Mouse (Mus musculus): Measurements from ENCODE around the gene Ormdl2. TPM values are rescaled to one million over a fixed set of nuclear protein-coding genes. Genes with fewer than 3 reads are reported as not detected.
"Not testable (repeated sequence)": the region's sequence is repeated elsewhere in the genome, so short reads cannot be mapped to it uniquely, and the experiment has no call there.

Gene Ormdl2
- polyA plus RNA-seq, 1 experiment from 2014 or later: 39.2 TPM

DNA sequence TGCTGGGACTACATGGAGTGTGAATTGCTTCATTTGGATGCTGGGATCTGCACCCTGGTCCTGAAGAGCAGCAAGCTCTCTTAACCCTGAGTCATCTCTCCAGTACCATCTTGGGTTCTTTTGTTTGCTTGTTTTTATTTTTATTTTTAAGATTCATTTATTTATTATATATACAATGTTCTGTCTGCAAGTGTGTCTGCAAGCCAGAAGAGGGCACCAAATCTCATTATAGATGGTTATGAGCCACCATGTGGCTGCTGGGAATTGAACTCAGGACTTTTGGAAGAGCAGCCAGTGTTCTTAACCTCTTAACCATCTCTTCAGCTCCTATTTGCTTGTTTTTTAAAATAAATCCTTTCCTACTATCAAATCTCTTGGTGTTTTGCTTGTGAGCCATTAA, 16.0 kb upstream of the Ormdl2 start:
- H3K9ac ChIP-seq: no peak overlapping the region
- no peaks in the 10 kb centered on the region for H3K9me3 ChIP-seq (replicated peaks)
- no peak overlapping the region for H3K4me2 ChIP-seq
- ATAC-seq (ENCODE audit: insufficient number of reproducible peaks, low FRiP score): no peak
- H3K27ac ChIP-seq (ENCODE audit: poor library complexity, severe bottlenecking): no peak overlapping the region
- no peaks in the 10 kb centered on the region for H3K4me1 ChIP-seq (replicated peaks)
- H3K4me3 ChIP-seq: no peak overlapping the region
- H3K27me3 ChIP-seq (replicated peaks): no peaks in the 10 kb centered on the region
- H3K36me3 ChIP-seq: peaks cover 70% of the 10 kb centered on the region

DNA sequence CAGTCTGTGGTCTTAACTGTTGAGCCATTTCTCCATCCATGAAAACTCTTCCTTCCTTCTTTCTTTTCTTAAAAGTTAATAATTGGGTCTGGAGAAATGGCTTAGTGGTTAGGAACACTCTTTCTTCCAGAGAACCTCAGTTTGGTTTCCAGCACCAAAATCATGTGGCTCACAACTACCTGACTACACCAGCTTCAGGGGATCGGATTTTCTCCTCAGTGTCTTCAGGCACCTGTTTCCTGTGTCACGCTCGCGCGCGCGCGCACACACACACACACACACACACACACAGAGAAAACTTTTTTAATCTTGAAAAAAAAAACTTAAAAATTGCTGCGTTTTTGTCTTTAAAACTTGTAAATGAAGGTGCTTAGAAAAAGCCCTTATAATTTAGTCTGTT, 2.4 kb upstream of the Ormdl2 start:
- Histone ChIP-seq H3K9ac (no peak overlapping the region), H3K27ac (ENCODE audit: poor library complexity, severe bottlenecking) (no peak overlapping the region), H3K9me3 (replicated peaks) (no peaks in the 10 kb centered on the region), H3K36me3 (peaks cover 25% of the 10 kb centered on the region), H3K4me3 (no peak overlapping the region), H3K4me2 (no peak overlapping the region), H3K27me3 (replicated peaks) (no peaks in the 10 kb centered on the region), H3K4me1 (replicated peaks) (peaks cover 12% of the 10 kb centered on the region)
- WGBS: 95% methylated on average over 9 of the region's 9 CpGs
- no peak for ATAC-seq (ENCODE audit: insufficient number of reproducible peaks, low FRiP score)

DNA sequence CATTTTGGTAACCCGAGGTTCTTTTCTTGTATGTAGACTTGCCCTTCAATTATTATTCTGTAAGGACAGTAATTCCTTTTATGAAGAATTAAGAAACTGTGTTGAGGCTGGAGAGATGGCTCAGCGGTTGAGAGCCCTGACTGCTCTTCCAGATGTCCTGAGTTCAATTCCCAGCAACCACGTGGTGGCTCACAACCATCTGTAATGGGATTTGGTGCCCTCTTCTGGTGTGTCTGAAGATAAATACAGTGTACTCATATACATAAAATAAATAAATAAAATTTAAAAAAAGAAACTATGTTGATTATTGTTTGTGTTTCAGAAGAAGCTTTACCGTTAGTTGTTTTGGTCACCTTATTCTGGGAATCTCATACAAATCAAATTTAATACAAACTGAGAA, 1.6 kb upstream of the Ormdl2 start:
- peak overlapping the region; percentile 90 for H3K4me3 ChIP-seq
- H3K9me3 ChIP-seq (replicated peaks); H3K9ac ChIP-seq; H3K27ac ChIP-seq (ENCODE audit: poor library complexity, severe bottlenecking); H3K27me3 ChIP-seq (replicated peaks); ATAC-seq (ENCODE audit: insufficient number of reproducible peaks, low FRiP score): not testable (repeated sequence)
- 65% methylated on average over 4 of the region's 4 CpGs for WGBS
- peaks cover 12% of the 10 kb centered on the region for H3K4me1 ChIP-seq (replicated peaks)
- H3K36me3 ChIP-seq: peaks cover 30% of the 10 kb centered on the region
- peak overlapping the region; percentile 94 for H3K4me2 ChIP-seq

DNA sequence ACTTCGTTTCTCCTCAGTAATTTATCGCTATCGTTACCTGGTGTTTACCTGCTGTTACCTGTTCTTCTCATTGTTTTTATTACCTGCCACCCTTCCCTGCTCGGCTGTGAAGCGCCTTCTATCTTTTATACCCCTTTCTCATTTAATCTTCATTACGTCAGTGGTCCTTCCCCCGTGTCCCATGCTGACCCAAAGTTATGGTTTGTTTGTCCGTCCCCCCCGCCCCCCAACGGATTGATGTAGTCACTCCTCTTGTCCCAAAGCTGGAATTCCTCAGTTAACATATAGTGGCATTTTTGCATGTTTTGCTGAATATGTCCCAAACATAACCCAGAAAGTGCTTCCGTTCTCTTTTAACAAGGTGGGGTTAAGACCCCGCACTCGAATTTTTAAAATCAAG, 690 bp upstream of the Ormdl2 start:
- Histone ChIP-seq H3K27me3 (replicated peaks) (no peaks in the 10 kb centered on the region), H3K27ac (ENCODE audit: poor library complexity, severe bottlenecking) (peak overlapping the region; percentile 67), H3K36me3 (peaks cover 37% of the 10 kb centered on the region), H3K4me3 (peak overlapping the region; percentile 90), H3K4me2 (peak overlapping the region; percentile 94), H3K9ac (peak overlapping the region; percentile 89), H3K9me3 (replicated peaks) (no peaks in the 10 kb centered on the region), H3K4me1 (replicated peaks) (peaks cover 12% of the 10 kb centered on the region)
- WGBS: 3% methylated on average over 13 of the region's 13 CpGs
- no peak for ATAC-seq (ENCODE audit: insufficient number of reproducible peaks, low FRiP score)

DNA sequence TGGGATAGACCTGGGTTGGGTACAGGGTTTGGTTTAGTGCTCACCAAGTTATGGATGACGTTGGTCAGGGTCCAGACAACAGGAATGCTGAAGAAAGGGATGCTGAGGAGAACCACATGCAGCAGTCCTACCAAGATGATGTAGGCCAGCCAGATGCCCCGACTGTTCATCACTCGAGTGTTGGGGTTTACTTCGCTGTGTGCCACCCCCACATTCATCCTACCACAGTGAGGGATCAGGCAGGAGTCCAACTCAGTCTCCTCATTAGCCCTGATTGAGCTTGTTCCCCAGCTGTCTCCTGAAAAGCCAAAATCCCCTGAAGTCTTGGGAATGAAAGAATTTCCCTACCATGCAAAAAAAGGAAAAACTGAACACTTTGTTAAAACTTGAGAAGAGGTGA, 1.2 kb downstream of the Ormdl2 start:
- 88% methylated on average over 4 of the region's 4 CpGs for WGBS

DNA sequence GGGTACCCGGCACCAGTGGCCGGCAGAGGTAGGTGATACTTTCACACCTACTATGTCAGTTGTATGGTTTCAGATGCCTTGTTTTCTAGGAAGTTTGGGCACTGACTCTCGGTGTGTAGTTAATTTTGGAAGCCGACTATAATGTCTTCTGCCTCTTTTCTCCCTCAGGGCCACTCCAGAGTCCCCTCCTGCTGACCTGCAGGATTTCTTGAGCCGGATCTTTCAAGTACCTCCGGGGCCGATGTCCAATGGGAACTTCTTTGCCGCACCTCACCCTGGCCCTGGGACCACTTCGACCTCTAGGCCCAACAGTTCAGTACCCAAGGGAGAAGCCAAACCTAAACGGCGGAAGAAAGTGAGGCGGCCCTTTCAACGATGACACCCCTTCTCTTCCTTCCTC, 4.4 kb downstream of the Ormdl2 start, which contains the start of gene Sarnp:
Gene Sarnp, plus strand, starts transcription at position 301 of the 400 bp plus-strand sequence.
- Histone ChIP-seq H3K4me2 (no peak within 1 kb of the TSS), H3K36me3 (peaks cover 64% of the 10 kb centered on the region), H3K4me3 (no peak within 1 kb of the TSS), H3K9ac (no peak within 1 kb of the TSS), H3K4me1 (replicated peaks) (peaks cover 5% of the 10 kb centered on the region; the same call in 1 of the 2 replicates), H3K27me3 (replicated peaks) (no peaks in the 10 kb centered on the region), H3K9me3 (replicated peaks) (no peaks in the 10 kb centered on the region), H3K27ac (ENCODE audit: poor library complexity, severe bottlenecking) (no peak within 1 kb of the TSS)
- 89% methylated on average over 13 of the region's 13 CpGs for WGBS
- no peak for ATAC-seq (ENCODE audit: insufficient number of reproducible peaks, low FRiP score)

More for the DNA sequence above, 1.2 kb downstream of the Ormdl2 start:
- ATAC-seq (ENCODE audit: insufficient number of reproducible peaks, low FRiP score): no peak
- Histone ChIP-seq H3K27me3 (replicated peaks) (no peaks in the 10 kb centered on the region), H3K36me3 (peaks cover 46% of the 10 kb centered on the region), H3K9ac (no peak overlapping the region), H3K4me2 (0 out of 2 replicates have a peak overlapping the region, but pooled peaks have one; percentile 76), H3K27ac (ENCODE audit: poor library complexity, severe bottlenecking) (no peak overlapping the region), H3K4me1 (replicated peaks) (peaks cover 12% of the 10 kb centered on the region), H3K9me3 (replicated peaks) (no peaks in the 10 kb centered on the region), H3K4me3 (no peak overlapping the region)

DNA sequence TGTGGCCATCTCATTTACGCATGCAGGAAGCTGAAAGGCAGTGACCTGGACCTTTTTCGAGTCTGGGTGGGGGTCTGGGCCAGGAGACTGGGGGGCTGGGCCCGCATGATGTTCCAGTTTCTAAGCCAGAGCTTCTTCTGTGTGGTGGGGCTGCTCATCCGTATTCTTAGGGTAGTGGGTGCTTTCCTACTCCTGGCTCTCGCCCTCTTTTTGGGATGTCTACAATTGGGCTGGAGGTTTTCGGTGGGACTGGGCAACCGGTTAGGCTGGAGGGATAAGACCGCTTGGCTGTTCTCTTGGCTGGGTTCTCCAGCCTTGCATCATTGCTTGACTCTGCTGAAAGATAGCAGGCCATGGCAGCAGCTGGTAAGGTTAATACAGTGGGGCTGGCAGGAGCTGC, 14.4 kb downstream of the Ormdl2 start:
- Histone ChIP-seq H3K4me3 (peak overlapping the region; percentile 77), H3K4me2 (peak overlapping the region; percentile 85), H3K27ac (ENCODE audit: poor library complexity, severe bottlenecking) (0 out of 2 replicates have a peak overlapping the region, but pooled peaks have one; percentile 1), H3K9ac (peak overlapping the region; percentile 86), H3K36me3 (peaks cover 38% of the 10 kb centered on the region), H3K4me1 (replicated peaks) (peaks cover 53% of the 10 kb centered on the region), H3K27me3 (replicated peaks) (no peaks in the 10 kb centered on the region), H3K9me3 (replicated peaks) (no peaks in the 10 kb centered on the region)
- 82% methylated on average over 8 of the region's 8 CpGs for WGBS
- ATAC-seq (ENCODE audit: insufficient number of reproducible peaks, low FRiP score): no peak

DNA sequence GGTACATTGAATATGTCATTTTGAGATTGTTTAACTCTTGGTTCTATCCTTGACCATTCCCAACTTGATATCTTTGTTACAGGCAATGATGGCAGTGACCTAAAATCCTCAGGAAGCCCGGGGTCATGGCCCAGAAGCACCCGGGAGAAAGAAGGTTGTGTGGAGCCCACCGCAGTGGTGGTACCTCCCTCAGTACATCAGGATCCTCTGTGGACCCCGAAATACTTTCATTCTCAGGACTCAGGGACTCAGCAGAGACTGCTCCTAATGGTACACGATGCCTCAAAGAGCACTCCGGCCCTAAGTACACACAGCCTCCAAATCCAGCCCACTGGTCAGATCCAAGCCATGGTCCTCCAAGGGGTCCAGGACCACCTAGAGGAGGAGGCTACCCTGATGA, 15.4 kb downstream of the Ormdl2 start:
- peak overlapping the region; percentile 77 for H3K4me3 ChIP-seq
- peak overlapping the region; percentile 86 for H3K9ac ChIP-seq
- H3K27me3 ChIP-seq (replicated peaks): no peaks in the 10 kb centered on the region
- no peaks in the 10 kb centered on the region for H3K9me3 ChIP-seq (replicated peaks)
- peaks cover 47% of the 10 kb centered on the region for H3K36me3 ChIP-seq
- ATAC-seq (ENCODE audit: insufficient number of reproducible peaks, low FRiP score): no peak
- peak overlapping the region; percentile 96 for H3K27ac ChIP-seq (ENCODE audit: poor library complexity, severe bottlenecking)
- WGBS: 54% methylated on average over 6 of the region's 6 CpGs
- H3K4me1 ChIP-seq (replicated peaks): peaks cover 53% of the 10 kb centered on the region
- H3K4me2 ChIP-seq: peak overlapping the region; percentile 85

DNA sequence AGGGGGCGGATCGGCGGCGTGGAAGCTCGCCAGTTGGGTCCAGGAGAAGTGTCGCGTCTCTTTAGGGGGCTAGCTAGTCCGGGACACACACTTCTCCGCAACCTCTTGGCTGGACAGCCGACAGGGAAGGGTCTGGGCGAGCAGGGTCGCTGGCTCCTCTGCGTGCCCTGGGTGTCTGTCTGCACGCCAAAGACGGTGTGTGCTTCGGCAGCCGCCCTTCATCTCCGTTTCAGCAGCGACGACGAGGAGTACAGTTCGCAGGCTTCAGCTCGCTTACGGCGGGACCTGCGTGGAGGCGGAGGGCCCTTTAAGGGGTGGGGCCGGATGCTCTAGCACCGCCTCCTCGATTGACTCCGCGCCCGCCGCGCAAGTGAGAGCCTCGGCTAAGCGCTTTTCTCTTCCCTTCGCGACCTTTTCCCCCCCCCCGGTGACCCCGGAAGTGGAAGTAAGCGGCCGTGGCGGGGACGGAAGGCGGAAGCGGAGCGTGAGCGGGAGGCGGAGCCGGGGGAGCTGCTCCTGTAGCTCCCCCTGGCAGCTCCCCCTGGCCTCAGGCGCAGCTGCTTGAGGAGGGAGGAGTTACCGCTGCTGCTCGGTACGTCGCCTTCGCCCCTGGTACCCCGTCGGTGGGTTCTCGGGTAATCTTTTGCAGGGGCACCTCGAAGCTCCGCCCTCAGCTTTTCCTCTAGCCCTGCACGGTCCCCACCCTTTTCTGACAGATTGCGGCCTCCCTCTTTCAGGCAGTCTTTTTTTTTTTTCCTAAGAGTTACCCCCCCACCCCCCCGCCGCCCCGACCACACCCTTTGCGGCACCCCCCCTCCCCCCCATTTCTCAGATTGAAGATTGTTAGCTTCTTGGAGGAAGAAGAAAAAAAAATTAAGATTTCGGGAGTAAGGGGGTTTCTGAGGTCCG, 16.1 kb downstream of the Ormdl2 start:
- peak overlapping the region; percentile 96 for H3K27ac ChIP-seq (ENCODE audit: poor library complexity, severe bottlenecking)
- peaks cover 53% of the 10 kb centered on the region for H3K36me3 ChIP-seq
- WGBS: under 1% methylated on average over 67 of the region's 70 CpGs
- no peaks in the 10 kb centered on the region for H3K9me3 ChIP-seq (replicated peaks)
- H3K4me1 ChIP-seq (replicated peaks): peaks cover 53% of the 10 kb centered on the region
- no peaks in the 10 kb centered on the region for H3K27me3 ChIP-seq (replicated peaks)
- peak overlapping the region; percentile 86 for H3K9ac ChIP-seq
- H3K4me2 ChIP-seq: peak overlapping the region; percentile 85
- ATAC-seq (ENCODE audit: insufficient number of reproducible peaks, low FRiP score): peak; percentile 94
- H3K4me3 ChIP-seq: peak overlapping the region; percentile 77

DNA sequence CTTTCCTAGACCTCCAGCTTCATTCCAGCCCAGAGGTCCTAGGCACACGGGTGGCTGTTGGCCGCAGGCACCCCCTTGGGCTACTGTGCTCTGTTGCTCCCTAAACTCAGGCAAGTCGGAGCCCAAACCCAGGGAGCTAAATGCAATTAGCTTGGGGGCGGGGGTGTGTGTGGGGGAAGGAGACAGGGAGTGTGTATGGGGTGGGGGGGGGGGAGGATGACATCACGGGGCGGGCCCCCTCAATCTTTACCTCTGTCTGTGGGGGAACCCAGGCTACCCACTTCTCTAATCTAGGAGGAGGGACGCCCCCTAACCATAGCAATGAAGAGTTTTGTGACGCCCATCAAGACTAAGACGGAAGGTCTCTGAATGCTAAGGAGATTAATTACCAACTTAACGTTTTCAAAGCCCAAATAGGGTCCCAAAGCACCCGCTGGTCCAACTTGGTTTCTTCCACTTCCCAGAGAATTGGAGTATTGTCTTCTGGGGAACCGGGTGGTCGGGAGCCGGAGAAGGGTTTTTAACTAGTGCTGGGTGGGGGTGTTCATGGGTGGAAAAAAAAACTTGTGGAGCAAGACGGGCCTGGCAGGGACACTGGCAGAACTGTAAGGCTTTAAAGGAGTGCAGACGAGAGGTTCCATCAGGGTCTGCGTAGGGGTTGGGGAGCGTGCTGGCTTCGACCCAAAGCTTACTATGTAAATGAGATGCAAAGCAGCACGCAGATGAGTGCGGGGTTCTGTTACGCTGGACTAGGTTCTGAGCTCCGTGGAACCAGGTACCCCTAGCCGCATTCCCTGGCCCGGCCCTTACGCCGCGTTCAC, 17.0 kb downstream of the Ormdl2 start, which contains the start of gene Tmem198b:
Gene Tmem198b, minus strand, starts transcription at position 100 of the 821 bp plus-strand sequence.
- Histone ChIP-seq H3K4me3 (peak within 1 kb of the TSS; percentile 77), H3K4me2 (peak within 1 kb of the TSS; percentile 85), H3K4me1 (replicated peaks) (peaks cover 51% of the 10 kb centered on the region), H3K9ac (peak within 1 kb of the TSS; percentile 86), H3K9me3 (replicated peaks) (no peaks in the 10 kb centered on the region), H3K27ac (ENCODE audit: poor library complexity, severe bottlenecking) (peak within 1 kb of the TSS; percentile 96), H3K36me3 (peaks cover 50% of the 10 kb centered on the region), H3K27me3 (replicated peaks) (no peaks in the 10 kb centered on the region)
- ATAC-seq (ENCODE audit: insufficient number of reproducible peaks, low FRiP score): peak; percentile 65
- under 1% methylated on average over 27 of the region's 28 CpGs for WGBS

DNA sequence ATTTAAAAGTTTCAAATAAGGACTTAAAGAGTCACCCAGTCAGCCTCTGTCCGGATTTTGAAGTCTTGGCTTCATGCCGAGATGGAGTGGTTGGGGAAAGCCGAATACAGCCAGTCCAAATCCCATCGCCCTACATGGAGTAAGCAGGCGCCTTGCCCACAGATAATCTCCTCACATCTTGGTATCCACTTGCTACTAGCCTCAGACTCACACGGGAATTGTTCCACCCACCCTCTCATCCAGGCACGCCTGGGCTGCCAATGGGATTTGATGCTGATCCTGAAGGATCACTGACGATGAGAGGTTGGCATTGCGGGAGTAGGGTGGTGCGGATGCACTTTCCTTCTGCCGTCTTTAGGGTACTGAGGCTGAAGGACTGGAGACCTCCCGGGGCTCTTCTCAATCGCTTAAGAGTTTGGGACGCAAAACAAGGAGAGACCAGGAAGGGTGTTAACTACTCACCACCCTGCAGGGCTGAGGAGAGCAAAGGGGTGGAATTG, 17.6 kb downstream of the Ormdl2 start, which contains the start of gene Dnajc14:
Gene Dnajc14, plus strand, starts transcription at position 292 of the 500 bp plus-strand sequence.
- peak within 1 kb of the TSS; percentile 77 for H3K4me3 ChIP-seq
- no peaks in the 10 kb centered on the region for H3K27me3 ChIP-seq (replicated peaks)
- H3K9me3 ChIP-seq (replicated peaks): no peaks in the 10 kb centered on the region
- H3K9ac ChIP-seq: peak within 1 kb of the TSS; percentile 86
- WGBS: under 1% methylated on average over 14 of the region's 14 CpGs
- peak within 1 kb of the TSS; percentile 96 for H3K27ac ChIP-seq (ENCODE audit: poor library complexity, severe bottlenecking)
- ATAC-seq (ENCODE audit: insufficient number of reproducible peaks, low FRiP score): peak; percentile 15; the same call in 1 of the 2 replicates
- peaks cover 45% of the 10 kb centered on the region for H3K4me1 ChIP-seq (replicated peaks)
- H3K4me2 ChIP-seq: peak within 1 kb of the TSS; percentile 85
- H3K36me3 ChIP-seq: peaks cover 46% of the 10 kb centered on the region

Measured in heart, embryonic 12.5 days (tissue).